Mouse (Mus musculus): Measurements from ENCODE around the gene Mok.

Mok gene

DNA sequence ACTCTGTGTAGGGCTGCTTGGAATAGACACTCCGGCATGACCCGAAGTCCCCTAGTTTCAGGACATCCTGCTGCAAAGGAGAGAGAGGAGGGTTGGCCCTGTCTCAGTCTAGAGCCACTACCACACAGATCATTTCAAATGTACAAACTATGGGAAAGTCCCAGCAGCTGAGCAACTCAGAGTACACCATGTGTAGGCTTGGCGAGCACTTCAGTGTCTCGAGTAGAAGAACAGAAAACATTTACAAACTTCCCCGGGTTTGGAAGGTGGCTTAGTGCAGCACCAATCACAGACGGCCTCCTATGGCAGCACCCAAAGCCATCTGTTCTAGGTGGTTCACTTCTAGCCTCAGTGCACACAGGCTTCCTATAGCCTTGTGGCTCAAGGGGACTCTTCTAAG is 27.1 kb downstream of the Mok start:
- ATAC-seq (ENCODE audit: insufficient number of reproducible peaks, low FRiP score, low TSS enrichment), result no peak

DNA sequence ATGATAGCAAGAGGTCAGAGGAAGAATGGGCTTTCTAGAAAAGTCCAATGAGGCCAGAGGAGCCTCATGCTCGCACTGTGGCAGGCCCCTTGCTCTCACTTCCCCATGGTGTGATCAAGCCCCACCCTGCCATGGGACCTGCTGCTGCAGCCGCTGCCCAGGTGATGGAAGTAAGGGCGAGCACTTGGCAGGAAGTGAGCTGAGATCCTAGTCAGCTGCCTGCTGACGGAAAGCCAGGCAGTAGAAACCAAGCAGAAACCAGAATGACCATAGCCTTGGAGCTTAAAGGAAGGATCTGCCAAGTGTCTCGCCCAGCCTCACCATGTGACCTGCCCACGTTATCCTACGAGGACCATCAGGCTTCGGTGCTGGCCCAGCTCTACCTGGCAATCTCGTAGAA is 27.6 kb downstream of the Mok start:
- no peak for ATAC-seq (ENCODE audit: insufficient number of reproducible peaks, low FRiP score, low TSS enrichment)

DNA sequence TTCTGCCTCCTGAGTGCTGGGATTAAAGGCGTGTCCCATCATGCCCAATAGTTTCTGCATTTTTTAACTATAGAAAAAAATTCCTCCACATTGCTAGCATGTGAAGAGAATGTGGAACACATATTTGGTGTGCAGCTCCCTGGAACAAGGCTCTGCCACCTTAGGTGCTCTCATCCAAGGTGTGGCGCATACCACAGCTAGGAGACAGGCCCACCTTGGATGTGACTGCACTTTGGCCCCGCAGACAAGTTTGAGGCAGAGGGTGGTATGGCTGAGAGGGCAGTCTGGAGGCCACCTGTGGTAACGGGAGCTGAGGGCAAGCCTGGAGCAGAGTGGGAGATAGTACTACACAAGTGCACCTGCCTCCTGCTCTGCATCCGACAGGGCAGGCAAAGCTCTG is 31.9 kb downstream of the Mok start:
- ATAC-seq (ENCODE audit: insufficient number of reproducible peaks, low FRiP score, low TSS enrichment), result no peak

DNA sequence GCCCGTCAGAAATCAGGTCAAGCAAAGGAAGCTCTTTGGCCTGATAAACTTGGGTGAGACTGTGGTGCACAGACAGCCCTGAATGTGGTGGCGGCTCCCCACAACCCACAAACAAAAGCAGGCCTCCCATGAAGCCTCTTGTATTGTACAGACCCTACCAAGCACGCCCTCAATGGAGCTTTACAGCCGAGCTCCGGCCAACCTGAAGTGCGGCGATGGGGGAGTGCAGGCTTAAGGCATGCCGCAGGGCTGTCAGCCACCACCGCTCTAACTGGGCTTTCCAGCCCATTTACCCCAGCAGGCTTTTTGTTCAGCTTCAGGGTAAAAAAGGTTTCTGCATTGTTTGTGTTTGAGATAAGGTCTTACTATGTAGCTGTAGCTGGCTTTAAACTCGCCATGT is 32.3 kb downstream of the Mok start:
- ATAC-seq (ENCODE audit: insufficient number of reproducible peaks, low FRiP score, low TSS enrichment), result no peak

DNA sequence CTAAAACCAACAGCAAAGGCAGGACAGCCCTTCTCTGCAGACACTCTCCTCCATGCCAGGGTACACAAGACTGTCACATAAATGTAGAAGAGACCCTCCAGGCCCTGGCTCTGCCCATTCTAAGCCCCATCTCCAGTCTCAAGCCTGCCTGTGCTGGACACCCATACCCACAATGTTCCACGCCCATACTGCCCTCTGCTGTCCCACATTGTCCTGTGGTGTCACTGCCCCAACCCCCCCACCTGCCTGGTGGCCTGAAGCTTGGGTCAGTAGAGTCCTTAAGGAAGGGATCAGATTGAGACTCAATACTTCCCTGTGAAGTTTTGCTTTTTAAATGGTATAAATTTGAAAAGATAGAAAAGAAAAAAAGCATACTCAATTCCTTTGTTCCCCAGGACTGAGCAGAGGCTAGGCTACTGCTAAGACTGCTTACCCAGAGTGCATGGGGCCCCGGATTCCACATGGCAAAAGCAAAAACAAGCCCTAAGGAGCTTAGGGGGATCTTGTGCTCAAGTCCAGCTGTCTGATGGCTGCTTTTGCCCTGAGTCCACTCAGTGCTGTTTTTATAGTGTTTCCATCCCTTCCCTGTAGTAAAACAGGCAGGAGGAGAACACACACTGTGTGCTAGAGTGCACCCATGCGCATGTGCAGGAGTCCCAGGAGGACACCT is 34.3 kb downstream of the Mok start:
- ATAC-seq (ENCODE audit: insufficient number of reproducible peaks, low FRiP score, low TSS enrichment), result no peak

DNA sequence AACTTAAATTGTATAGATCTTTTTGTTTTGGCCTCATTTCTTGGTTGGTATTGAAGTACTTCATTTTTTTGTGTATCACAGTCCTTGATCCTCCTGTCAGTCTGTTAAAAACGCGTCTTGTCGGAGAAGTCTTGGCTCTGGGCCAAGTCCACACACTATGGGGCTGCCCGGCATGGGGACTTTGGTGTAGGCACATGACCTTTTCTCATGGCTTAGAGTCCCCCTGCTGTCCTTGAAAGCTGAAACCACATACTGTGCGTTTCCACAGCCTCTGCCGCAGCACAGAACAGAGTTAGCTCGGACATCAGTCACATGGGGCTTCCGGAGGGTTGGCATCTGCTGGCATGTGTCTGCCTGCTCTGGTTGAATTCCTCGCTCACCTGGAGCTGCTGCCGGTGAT is 36.5 kb downstream of the Mok start:
- ATAC-seq (ENCODE audit: insufficient number of reproducible peaks, low FRiP score, low TSS enrichment), result no peak

DNA sequence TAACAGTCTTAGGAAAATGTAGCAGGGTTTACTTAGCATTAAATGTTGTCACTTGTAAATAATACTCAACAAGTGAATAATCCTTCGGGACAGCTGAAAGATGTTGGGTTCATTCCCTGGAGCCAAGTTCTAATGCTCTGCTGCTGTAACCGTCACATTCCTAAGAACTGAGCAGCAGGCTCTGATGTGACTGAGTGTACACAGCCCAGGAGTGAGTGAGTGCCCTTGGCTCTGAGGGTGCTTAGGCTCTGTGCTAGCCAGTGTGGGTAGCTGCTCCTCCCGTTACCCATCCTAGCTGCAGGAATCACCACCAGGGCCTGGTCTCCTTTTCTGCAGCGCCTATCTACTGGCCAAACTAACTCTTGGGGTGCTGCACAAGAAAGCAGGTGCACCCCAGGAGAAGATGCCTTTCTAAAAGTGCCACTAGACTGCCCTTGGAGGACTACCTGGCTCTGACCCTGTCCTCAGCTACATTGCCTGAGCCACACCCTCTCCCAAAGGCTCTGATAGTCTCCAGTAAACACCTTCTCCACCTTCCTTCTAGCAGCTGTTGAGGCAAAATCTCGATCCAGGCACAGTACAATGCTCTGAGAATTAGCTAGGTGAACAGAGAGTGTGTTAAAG is 38.0 kb downstream of the Mok start:
- no peak for ATAC-seq (ENCODE audit: insufficient number of reproducible peaks, low FRiP score, low TSS enrichment)

DNA sequence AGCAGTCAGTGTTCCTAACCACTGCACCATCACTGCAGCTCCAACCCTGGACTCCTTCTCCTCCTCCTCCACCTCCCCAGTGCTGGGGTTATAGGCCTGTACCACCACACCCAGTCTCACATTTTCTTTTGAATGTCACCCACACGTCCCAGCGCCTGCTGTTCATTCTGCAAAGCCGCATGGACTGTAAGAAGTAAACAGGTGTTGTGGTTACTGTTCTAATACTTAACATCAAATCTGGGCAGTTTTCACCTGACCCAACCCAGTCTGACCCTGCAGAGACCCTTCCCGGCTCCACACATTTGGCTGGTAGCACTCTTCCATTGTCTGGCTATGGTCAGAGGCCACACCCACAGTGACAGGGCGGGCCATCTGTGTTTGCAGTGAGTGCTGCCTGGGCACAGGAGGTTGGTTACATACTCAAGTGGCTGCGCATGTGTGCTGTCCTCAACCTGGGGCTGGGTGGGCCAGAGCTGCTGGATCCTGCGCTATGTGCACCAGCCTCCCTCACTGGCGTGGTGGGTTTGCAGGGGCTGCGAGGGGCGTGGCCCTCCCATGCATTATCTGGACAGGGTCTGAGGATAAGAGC is 38.8 kb downstream of the Mok start:
- no peak for ATAC-seq (ENCODE audit: insufficient number of reproducible peaks, low FRiP score, low TSS enrichment)

DNA sequence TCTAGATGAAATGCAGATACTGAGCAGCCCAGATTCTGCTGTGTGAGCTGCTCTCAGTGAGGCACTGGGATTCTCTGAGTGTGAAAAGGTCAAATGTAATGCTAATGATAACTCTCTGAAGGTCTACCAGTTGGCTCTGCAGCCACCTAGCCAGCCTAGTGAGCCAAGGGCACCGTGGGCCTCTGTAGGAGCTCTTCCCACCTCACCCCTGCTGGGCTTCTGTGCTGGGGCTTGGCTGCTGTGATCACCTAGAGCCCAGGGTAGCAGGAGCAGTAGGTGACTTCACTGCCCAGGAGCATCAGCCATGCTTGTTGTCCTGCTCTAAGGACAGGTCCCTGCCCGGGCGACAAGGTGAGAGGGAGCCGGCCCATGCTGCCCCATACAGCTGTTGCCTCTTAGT is 41.5 kb downstream of the Mok start:
- no peak for ATAC-seq (ENCODE audit: insufficient number of reproducible peaks, low FRiP score, low TSS enrichment)

DNA sequence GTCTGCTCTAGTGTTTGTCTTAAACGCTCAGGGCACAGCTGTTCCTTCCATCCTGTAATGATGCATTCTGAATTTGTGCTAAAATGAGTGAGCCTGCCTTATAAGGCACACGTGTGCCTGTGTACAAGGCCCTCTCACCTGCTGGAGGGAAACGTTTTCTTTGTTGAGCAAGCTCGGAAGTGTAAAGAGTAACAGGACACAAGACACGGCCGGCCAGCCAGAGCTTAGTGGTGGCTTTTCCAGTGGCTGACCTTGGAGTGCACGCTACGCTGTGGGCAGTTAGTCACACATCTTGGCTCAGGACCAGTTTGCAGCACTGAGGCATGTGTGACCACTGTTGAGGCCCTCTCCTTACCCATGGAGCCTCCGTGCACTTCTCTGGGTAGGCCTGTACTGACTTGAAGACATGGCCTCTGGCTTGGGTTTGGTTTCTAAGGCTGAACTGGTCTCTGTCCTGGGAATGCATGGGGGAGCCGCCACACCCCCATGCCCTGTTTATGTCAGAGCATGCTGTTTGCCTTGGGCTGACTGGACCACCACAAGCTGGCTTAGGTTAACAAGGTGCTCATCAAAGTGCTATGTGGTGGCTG is 42.8 kb downstream of the Mok start:
- no peak for ATAC-seq (ENCODE audit: insufficient number of reproducible peaks, low FRiP score, low TSS enrichment)

DNA sequence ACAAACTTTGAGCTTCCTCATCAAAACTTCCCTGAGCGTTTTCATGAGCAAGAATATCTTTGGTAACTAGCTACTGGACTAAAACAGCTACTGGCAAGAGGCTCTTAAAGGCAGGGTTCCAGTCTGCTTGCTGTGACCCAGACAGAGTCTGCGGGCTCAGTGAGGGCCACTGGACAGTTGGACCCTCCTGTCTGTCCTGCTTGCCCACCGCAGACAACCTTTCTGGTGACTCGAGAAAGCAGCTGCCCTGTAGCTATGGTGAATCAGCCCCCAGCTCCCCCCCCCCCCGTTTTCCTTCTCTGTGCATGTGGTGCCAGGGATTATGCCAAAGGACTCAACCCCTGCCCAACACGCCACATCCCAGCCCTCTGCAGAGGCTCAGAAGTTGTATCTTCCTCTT is 43.5 kb downstream of the Mok start:
- no peak for ATAC-seq (ENCODE audit: insufficient number of reproducible peaks, low FRiP score, low TSS enrichment)

DNA sequence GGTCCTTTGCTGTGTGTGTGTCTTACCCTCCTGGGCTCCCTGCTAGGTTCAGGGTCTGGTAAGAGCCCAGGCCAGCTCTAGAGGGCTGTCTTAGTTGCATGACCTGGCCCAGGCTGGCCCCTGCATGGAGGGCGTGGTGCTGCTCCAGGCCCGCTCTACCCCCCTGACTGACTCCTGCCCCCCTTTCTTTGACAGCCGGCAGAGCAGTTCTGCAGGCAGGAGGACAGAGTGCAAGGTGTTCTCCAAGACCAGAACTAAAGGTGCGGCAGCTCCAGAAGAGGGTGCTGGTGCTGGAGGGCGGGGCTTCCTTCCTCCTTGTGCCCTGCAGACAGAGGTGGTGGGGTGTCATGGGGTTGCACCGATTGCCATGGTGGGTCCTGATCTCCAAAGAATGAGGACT is 44.0 kb downstream of the Mok start:
- no peak for ATAC-seq (ENCODE audit: insufficient number of reproducible peaks, low FRiP score, low TSS enrichment)

DNA sequence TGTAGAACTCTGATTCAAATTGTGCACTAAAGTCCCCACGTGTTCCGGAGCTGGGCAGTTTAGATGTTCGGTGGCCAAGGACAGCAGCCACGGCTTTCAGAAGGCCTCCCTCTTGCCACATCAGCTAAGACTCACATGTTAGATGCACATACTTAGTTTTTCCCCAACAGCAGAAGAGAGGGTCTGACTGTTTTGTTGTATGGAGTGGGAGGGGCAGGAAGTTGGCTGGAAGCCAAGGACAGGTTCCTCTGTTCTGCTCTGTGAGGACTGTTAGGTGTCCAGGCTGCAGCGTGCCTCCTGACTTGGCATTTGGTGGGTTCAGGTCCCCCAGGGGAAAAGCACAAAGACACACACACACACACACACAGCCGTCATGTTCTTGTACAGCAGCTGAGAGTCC is 45.7 kb downstream of the Mok start:
- ATAC-seq (ENCODE audit: insufficient number of reproducible peaks, low FRiP score, low TSS enrichment), result no peak

DNA sequence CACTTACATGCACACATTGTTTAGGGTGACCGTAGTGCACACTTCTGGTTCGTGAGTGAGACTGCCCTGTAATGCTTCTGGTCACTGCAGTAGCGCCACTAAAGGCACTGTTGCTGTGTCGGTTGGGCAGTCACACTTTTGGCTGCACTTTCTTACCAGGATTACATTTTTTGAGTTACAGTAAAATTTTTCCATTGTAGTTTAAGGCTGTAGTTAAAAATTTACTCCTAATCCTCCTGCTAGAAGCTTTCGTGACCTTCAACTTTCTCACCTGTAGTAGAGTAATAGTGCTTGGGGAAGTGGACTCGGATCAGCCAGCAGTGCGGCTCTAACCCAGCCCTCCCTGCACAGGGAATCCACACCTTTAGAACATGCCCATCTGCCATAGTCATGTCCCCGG is 49.7 kb downstream of the Mok start:
- ATAC-seq (ENCODE audit: insufficient number of reproducible peaks, low FRiP score, low TSS enrichment), result no peak

DNA sequence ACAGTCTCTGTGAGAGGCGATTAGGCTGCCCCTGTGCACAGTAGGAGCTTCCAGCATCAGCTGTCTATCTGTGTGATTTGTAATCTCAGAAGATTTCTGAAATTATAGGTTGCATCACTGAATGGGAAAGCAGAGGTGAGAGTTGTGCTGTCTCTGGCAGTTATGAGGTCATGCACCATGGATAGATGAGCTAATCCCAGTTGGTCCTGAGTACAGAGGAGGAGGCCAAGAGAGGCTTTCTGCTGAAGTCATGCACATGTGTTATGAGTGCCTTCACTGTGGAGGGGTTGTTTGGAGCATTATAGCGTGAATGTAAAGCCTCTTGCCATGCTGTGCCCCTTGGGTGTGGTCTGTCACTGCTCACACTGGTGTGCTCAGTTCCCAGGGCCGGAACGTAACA is 50.2 kb downstream of the Mok start:
- no peak for ATAC-seq (ENCODE audit: insufficient number of reproducible peaks, low FRiP score, low TSS enrichment)

DNA sequence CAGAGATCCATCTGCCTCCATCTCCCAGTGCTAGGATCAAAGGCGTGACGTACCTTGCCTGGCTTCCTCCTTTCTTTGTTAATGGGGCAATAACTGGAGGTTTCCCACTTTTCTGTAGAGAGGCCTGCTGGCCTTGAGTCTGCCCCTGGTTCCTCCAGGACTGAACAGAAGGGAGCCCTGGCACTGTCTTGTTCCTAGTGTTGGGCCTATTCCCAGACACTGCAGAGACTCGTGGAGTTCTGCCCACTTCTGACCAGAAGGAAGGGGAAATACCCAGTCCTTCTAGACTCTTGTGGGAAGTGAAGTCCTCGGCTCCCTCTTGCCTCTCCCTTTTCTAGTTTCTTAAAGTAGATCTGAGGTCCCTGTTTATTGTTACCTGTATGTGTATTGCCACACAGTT is 54.5 kb downstream of the Mok start:
- ATAC-seq (ENCODE audit: insufficient number of reproducible peaks, low FRiP score, low TSS enrichment), result peak; percentile 86

DNA sequence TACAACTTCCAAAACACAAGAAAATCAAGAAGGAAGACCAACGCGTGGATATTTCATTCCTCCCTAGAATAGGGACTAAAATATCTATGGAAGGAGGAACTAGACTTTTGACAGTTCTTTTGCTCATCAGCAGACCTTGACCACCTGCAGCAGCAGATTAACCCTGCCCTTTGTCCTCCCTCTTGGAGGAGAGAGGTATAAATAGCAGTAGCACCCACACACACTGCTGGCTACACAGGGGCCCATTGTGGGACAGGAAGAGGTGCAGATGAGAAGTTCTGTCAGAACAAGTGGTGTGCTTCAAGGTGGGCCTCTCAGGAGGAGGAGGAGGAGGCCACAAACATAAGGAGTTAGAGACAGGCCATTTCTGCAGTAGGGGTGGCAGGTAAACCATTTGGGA is 56.5 kb downstream of the Mok start:
- ATAC-seq (ENCODE audit: insufficient number of reproducible peaks, low FRiP score, low TSS enrichment), result no peak

DNA sequence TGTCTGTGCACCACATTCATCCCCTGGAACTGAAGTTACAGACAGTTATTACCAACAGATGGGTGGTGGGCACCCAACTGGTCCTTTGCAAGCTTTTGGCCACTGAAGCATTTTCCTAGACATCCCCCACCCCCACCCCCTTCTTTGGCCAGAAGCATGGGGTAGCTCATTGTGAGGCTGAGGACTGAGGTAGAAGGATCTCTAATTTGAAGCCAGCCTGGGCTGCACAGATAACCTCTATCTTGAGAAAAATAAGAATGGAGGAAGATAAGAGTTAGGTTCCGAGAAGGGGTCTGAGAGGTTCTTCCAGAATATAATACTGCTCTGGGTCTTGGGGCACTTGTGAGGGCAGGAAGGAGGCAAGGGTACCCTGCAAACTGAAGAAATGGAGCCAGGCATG is 58.5 kb downstream of the Mok start:
- no peak for ATAC-seq (ENCODE audit: insufficient number of reproducible peaks, low FRiP score, low TSS enrichment)

DNA sequence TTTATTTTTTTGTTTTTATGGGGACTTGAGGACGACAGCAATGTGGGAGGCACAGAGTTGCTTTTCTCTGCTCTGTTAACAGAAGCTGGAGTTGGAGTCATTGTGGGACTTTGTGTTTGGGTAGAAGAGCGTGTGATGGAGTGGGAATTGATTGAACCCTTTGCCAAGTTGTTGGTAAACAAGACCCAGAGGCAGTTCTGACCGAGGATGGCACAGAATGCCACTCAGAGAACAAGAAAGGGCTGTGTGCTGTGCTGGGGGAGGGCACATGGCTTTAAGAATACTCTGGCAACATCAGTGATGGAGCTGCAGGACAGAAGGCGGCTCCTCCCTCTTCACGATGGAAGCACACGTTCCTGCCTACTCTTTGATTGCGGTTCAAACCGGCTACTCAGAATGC is 59.6 kb downstream of the Mok start:
- no peak for ATAC-seq (ENCODE audit: insufficient number of reproducible peaks, low FRiP score, low TSS enrichment)

DNA sequence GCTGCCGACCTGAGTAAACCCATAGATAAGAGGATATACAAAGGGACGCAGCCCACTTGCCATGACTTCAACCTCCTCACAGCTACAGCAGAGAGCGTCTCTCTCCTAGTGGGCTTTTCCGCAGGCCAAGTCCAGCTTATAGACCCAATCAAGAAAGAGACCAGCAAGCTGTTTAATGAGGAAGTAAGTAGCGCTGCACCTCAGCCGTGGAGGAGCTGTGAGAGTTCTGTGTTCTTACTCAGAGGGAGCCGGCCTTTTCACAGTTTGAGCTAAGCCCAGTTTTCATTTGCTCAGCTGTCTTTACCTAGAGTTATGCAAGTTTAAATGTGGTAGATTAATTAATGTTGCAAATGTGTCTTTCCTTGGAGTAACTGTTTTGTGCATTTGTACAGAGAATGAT is 61.4 kb downstream of the Mok start:
- no peak for ATAC-seq (ENCODE audit: insufficient number of reproducible peaks, low FRiP score, low TSS enrichment)

DNA sequence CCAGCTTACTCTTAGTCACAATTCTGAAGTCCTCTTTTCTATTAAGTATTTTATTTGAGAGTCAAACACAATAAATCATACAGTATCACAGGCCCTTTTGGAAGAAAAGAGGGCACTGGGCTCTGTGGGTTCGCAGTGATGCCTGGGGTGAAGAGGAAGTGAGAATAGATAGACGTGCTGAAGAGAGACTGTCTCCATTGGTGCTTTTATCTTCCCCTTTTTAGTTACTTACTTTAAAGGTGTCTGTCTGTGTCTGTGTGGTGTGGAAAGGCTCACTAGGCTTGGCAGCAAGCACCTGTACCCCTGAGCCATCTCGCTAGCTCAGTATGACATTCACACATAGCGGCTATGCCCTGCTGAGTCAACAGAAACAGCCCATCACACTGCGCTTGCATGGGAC is 62.9 kb downstream of the Mok start:
- ATAC-seq (ENCODE audit: insufficient number of reproducible peaks, low FRiP score, low TSS enrichment), result no peak

Measured in cerebellum, adult (tissue).